Mouse (Mus musculus): Measurements from ENCODE around the gene Gopc. TPM values are rescaled to one million over a fixed set of nuclear protein-coding genes. Genes with fewer than 3 reads are reported as not detected.

Gopc gene
- total and polyA plus RNA-seq, 3 experiments: 4.2 to 12.0 (median 11.9) TPM

DNA sequence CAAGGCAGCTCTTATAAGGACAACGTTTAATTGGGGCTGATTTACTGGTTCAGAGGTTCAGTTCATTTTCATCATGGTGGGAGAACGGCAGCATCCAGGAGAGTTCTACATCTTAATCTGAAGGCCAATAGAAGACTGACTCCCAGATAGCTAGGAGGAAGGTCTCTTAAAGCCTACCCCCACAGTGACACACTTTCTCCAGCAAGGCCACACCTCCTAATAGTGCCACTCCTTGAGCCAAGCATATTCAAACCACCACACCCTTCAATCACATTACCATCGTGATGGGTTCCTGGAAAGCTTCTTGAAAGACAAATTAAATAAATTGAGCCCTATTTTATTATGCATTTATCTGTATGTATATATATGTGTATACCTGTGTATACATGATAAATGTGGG, 92.7 kb downstream of the Gopc start:
- TF ChIP-seq CTCF (IDR thresholded peaks at IDR 0.05) (no peak), EP300 (IDR thresholded peaks at IDR 0.05; ENCODE audit: insufficient read depth, low read depth, low read length) (no peak), POLR2A (IDR thresholded peaks at IDR 0.05; ENCODE audit: insufficient read depth, low read depth, low read length) (no peak)
- H3K4me3 ChIP-seq: no peak overlapping the region
- peaks cover 3% of the 10 kb centered on the region for H3K4me1 ChIP-seq (ENCODE audit: control insufficient read depth, insufficient read depth, low read length)
- intact Hi-C loops (cut with DNase I): no loop called here
- no peak for DNase-seq
- no peaks in the 10 kb centered on the region for H3K79me2 ChIP-seq (replicated peaks; ENCODE audit: control insufficient read depth, insufficient read depth, low read length)
- 89% methylated on average over 3 of the region's 3 CpGs for WGBS
- no peak overlapping the region for H3K9ac ChIP-seq (ENCODE audit: low read depth, low read length)
- H3K36me3 ChIP-seq (ENCODE audit: control insufficient read depth, insufficient read depth, low read length): peaks cover 3% of the 10 kb centered on the region
- no peaks in the 10 kb centered on the region for H3K27me3 ChIP-seq (ENCODE audit: control insufficient read depth, insufficient read depth, low read length)
- no peak overlapping the region for H3K27ac ChIP-seq

GRCm38 (mm10) chr10:52287852-52288533, 93.9 kb downstream of the Gopc start:
- DNase-seq: no peak
- no peaks in the 10 kb centered on the region for H3K4me1 ChIP-seq (ENCODE audit: control insufficient read depth, insufficient read depth, low read length)
- intact Hi-C loops (cut with DNase I): no loop called here
- WGBS: 95% methylated on average over 5 of the region's 5 CpGs
- H3K79me2 ChIP-seq (replicated peaks; ENCODE audit: control insufficient read depth, insufficient read depth, low read length): no peaks in the 10 kb centered on the region
- H3K27me3 ChIP-seq (ENCODE audit: control insufficient read depth, insufficient read depth, low read length): no peaks in the 10 kb centered on the region
- no peak overlapping the region for H3K9ac ChIP-seq (ENCODE audit: low read depth, low read length)
- H3K27ac ChIP-seq: no peak overlapping the region
- no peak overlapping the region for H3K4me3 ChIP-seq
- no peak for TF ChIP-seq EP300 (IDR thresholded peaks at IDR 0.05; ENCODE audit: insufficient read depth, low read depth, low read length)
- no peak for TF ChIP-seq CTCF (IDR thresholded peaks at IDR 0.05)
- H3K36me3 ChIP-seq (ENCODE audit: control insufficient read depth, insufficient read depth, low read length): no peaks in the 10 kb centered on the region; the same call in 1 of the 2 replicates

Other genes with a start within 250 kb of the Gopc start
- gene Ros1, start 186.9 kb downstream of the Gopc start, total RNA-seq (2021): under 1 TPM in 1 of 2 experiments, not detected in 1; 0.02 TPM
- gene Ros1, start 186.9 kb downstream of the Gopc start, polyA plus RNA-seq (2012; rRNA removed): not detected in 2 replicates
- gene Dcbld1, start 148.5 kb downstream of the Gopc start, total RNA-seq (2021): 1 to 10 TPM; 4.2 to 4.9 TPM
- 2.7 and 3.3 TPM in 2 replicates for gene Dcbld1, start 148.5 kb downstream of the Gopc start, polyA plus RNA-seq (2012; rRNA removed)
- not detected for gene Gm26741, start 23.4 kb downstream of the Gopc start, total RNA-seq (2021)
- not detected in 2 replicates for gene Gm26741, start 23.4 kb downstream of the Gopc start, polyA plus RNA-seq (2012; rRNA removed)
- gene Nepn, start 6.8 kb upstream of the Gopc start, total RNA-seq (2021): under 1 TPM; 0.59 to 0.63 TPM
- gene Nepn, start 6.8 kb upstream of the Gopc start, polyA plus RNA-seq (2012; rRNA removed): 1.2 and 2.1 TPM in 2 replicates
- 10 to 100 TPM; 33.4 to 36.8 TPM for gene Nus1, start 35.4 kb upstream of the Gopc start, total RNA-seq (2021)
- gene Nus1, start 35.4 kb upstream of the Gopc start, polyA plus RNA-seq (2012; rRNA removed): 8.0 and 13.9 TPM in 2 replicates